10 mouse cellular contexts compared by ENCODE assay signal in the genomic region with DNA sequence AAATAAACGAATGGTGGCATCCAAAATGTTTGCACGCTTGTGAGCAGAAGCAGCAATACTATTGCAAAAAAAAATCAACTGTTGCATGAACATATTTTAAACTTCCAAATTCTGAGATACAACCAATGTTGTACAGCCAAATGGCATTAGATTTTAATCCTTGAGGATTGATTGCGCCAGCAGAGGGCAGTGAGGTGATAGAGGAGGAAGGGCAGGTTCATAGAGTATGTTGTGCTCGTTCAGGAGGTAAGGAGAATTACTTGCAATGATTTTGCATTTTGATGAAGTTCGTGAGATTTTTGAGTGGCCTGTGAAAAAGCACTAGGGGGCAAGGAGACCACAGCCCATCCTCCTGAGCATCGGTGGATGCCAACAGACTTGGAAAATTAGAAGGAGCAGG. TPM values are rescaled to one million over a fixed set of nuclear protein-coding genes. Genes with fewer than 3 reads are reported as not detected.
DNase-seq lines count a peak whose midpoint lies in the region; ATAC-seq and TF ChIP-seq lines count a peak whose summit lies in the region.
"Had no signal": no experiment of that assay in that cellular context is flagged by ENCODE, and none has a peak within 500 bp of the region (broad histone marks: within the 10 kb centered on the region; RNA-seq: fewer than 3 reads in every experiment).

No protein-coding gene starts in this region.

- TF ChIP-seq EP300 in liver, postnatal 0 days (IDR thresholded peaks at IDR 0.05; ENCODE audit: low read depth), result no peak

- DNase-seq in 3T3-L1 (ENCODE audit: low read depth, low spot score), result peak; percentile 60
- peak; percentile 54 for DNase-seq in kidney, postnatal 14 days
- DNase-seq in liver, postnatal 0 days, result peak; percentile 61
- peak; percentile 77 for DNase-seq in right cerebral cortex, postnatal 14 days

- 21% methylated on average over 6 of the region's 6 CpGs for WGBS in forebrain, embryonic 13.5 days
- 19% methylated on average over 6 of the region's 6 CpGs for WGBS in forebrain, embryonic 16.5 days
- 19% methylated on average over 6 of the region's 6 CpGs for WGBS in liver, postnatal 0 days (ENCODE audit: insufficient replicate concordance)

- H3K4me2 ChIP-seq in forebrain, embryonic 13.5 days, result no peak overlapping the region
- no peak overlapping the region for H3K4me2 ChIP-seq in forebrain, embryonic 16.5 days (ENCODE audit: low read length)
- no peak overlapping the region for H3K4me2 ChIP-seq in liver, postnatal 0 days (ENCODE audit: low read depth, low read length)
- H3K4me2 ChIP-seq: neural tube, embryonic 13.5 days had no signal

- H3K27me3 ChIP-seq in forebrain, embryonic 13.5 days, result no peaks in the 10 kb centered on the region
- H3K27me3 ChIP-seq in forebrain, embryonic 16.5 days (replicated peaks; ENCODE audit: control insufficient read depth, insufficient read depth, low read length), result no peaks in the 10 kb centered on the region
- H3K27me3 ChIP-seq in liver, postnatal 0 days (ENCODE audit: insufficient read depth, low read length), result no peaks in the 10 kb centered on the region
- H3K27me3 ChIP-seq: neural tube, embryonic 13.5 days had no signal

- H3K27ac ChIP-seq in forebrain, embryonic 13.5 days, result no peak overlapping the region
- H3K27ac ChIP-seq in forebrain, embryonic 16.5 days (ENCODE audit: low read length), result no peak overlapping the region
- H3K27ac ChIP-seq in bone marrow macrophage, adult 2 months (ENCODE audit: insufficient read depth, low read depth, low read length), result peak overlapping the region; percentile 50
- no peak overlapping the region for H3K27ac ChIP-seq in embryonic fibroblast, embryonic 13.5 days (ENCODE audit: insufficient read depth, low read length)
- no peak overlapping the region for H3K27ac ChIP-seq in liver, postnatal 0 days (ENCODE audit: low read depth)
- H3K27ac ChIP-seq: neural tube, embryonic 13.5 days had no signal

- no peaks in the 10 kb centered on the region for H3K4me1 ChIP-seq in forebrain, embryonic 13.5 days
- no peaks in the 10 kb centered on the region for H3K4me1 ChIP-seq in forebrain, embryonic 16.5 days (replicated peaks; ENCODE audit: control insufficient read depth, insufficient read depth, low read length)
- peaks cover 17% of the 10 kb centered on the region for H3K4me1 ChIP-seq in bone marrow macrophage, adult 2 months (ENCODE audit: control insufficient read depth, insufficient read depth, low read length)
- no peaks in the 10 kb centered on the region for H3K4me1 ChIP-seq in embryonic fibroblast, embryonic 13.5 days (ENCODE audit: control insufficient read depth, insufficient read depth, low read length)
- H3K4me1 ChIP-seq in liver, postnatal 0 days (ENCODE audit: insufficient read depth), result no peaks in the 10 kb centered on the region
- H3K4me1 ChIP-seq: neural tube, embryonic 13.5 days had no signal

- no peak for TF ChIP-seq CTCF in bone marrow macrophage, adult 2 months (IDR thresholded peaks at IDR 0.05; ENCODE audit: low read depth, low read length)
- peak; percentile 30; the same call in 1 of the 2 replicates for TF ChIP-seq CTCF in embryonic fibroblast, embryonic 13.5 days (IDR thresholded peaks at IDR 0.05; ENCODE audit: borderline replicate concordance, insufficient read depth, low read length)
- peak; percentile 86 for TF ChIP-seq CTCF in liver, postnatal 0 days (IDR thresholded peaks at IDR 0.05; ENCODE audit: low read depth)

- no peaks in the 10 kb centered on the region for H3K36me3 ChIP-seq in forebrain, embryonic 13.5 days (ENCODE audit: poor library complexity, severe bottlenecking)
- H3K36me3 ChIP-seq in forebrain, embryonic 16.5 days (ENCODE audit: control insufficient read depth, insufficient read depth), result no peaks in the 10 kb centered on the region
- H3K36me3 ChIP-seq in liver, postnatal 0 days (replicated peaks; ENCODE audit: insufficient read depth, low read length), result no peaks in the 10 kb centered on the region
- H3K36me3 ChIP-seq: neural tube, embryonic 13.5 days had no signal

- no peak overlapping the region for H3K9ac ChIP-seq in forebrain, embryonic 13.5 days
- H3K9ac ChIP-seq in forebrain, embryonic 16.5 days (replicated peaks; ENCODE audit: low read depth, low read length), result no peak overlapping the region
- no peak overlapping the region for H3K9ac ChIP-seq in liver, postnatal 0 days (replicated peaks)
- H3K9ac ChIP-seq: neural tube, embryonic 13.5 days had no signal

- 0 out of 2 replicates have a peak, but pooled peaks have one; percentile 53 for ATAC-seq in forebrain, embryonic 13.5 days
- ATAC-seq in forebrain, embryonic 16.5 days, result no peak
- no peak for ATAC-seq in liver, postnatal 0 days

- TF ChIP-seq POLR2A in bone marrow macrophage, adult 2 months (IDR thresholded peaks at IDR 0.05; ENCODE audit: borderline replicate concordance, low read depth, low read length), result no peak
- TF ChIP-seq POLR2A in embryonic fibroblast, embryonic 13.5 days (IDR thresholded peaks at IDR 0.05; ENCODE audit: low read depth, low read length), result no peak

- H3K9me3 ChIP-seq in forebrain, embryonic 13.5 days (replicated peaks), result no peaks in the 10 kb centered on the region
- H3K9me3 ChIP-seq in forebrain, embryonic 16.5 days (ENCODE audit: control insufficient read depth, low read length), result no peaks in the 10 kb centered on the region
- H3K9me3 ChIP-seq in liver, postnatal 0 days (ENCODE audit: low read length), result no peaks in the 10 kb centered on the region
- H3K9me3 ChIP-seq: neural tube, embryonic 13.5 days had no signal

- no peak overlapping the region for H3K4me3 ChIP-seq in forebrain, embryonic 13.5 days
- no peak overlapping the region for H3K4me3 ChIP-seq in forebrain, embryonic 16.5 days (replicated peaks; ENCODE audit: low read length)
- no peak overlapping the region for H3K4me3 ChIP-seq in bone marrow macrophage, adult 2 months (ENCODE audit: insufficient read depth, low read length)
- no peak overlapping the region for H3K4me3 ChIP-seq in embryonic fibroblast, embryonic 13.5 days (ENCODE audit: insufficient read depth, low read length)
- H3K4me3 ChIP-seq in liver, postnatal 0 days (ENCODE audit: low read depth, low read length), result no peak overlapping the region
- H3K4me3 ChIP-seq: neural tube, embryonic 13.5 days had no signal

RNA-seq across cellular contexts. Expression of gene F830045P16Rik, which starts 33.8 kb away (rescaled TPM):
- not detected in 2 replicates for polyA plus RNA-seq in forebrain, embryonic 13.5 days (2015; fragmentation: Nextera tagmentation; extraction: Ambion mirVana)
- polyA plus RNA-seq in forebrain, embryonic 16.5 days (2015; fragmentation: Nextera tagmentation; extraction: Ambion mirVana), result not detected in 2 replicates
- polyA plus RNA-seq in bone marrow macrophage, adult 2 months (2012; ENCODE audit: insufficient read depth, insufficient read length, missing spikeins), result 0.28 and 0.41 TPM in 2 replicates
- polyA plus RNA-seq in embryonic fibroblast, embryonic 13.5 days (2011; ENCODE audit: insufficient read length, low read depth, missing spikeins), result not detected in 2 replicates
- not detected in 2 replicates for polyA plus RNA-seq in liver, postnatal 0 days (2015; fragmentation: Nextera tagmentation; extraction: Ambion mirVana)
- polyA plus RNA-seq: heart, embryonic 14.5 days; neural tube, embryonic 13.5 days had no signal
